Mouse (Mus musculus) thymus, adult 2 months (tissue): Measurements from ENCODE around the gene Rpap2. TPM values are rescaled to one million over a fixed set of nuclear protein-coding genes. Genes with fewer than 3 reads are reported as not detected.
A peak's percentile ranks its signal among the peaks of the same experiment; 100 is the strongest.

ENCODE experiments used
- DNase-seq: peaks from one replicate; pipeline ENCODE4 v3.0.0; 2021
- H3K27ac ChIP-seq: fragments of 200-500 bp; 2 replicates; pipeline ENCODE4 v1.5.1; 2012; ENCODE audit warnings: low read length, control low read depth; ENCODE audit not compliant: control insufficient read depth, insufficient read depth
- H3K27me3 ChIP-seq: fragments of 200-500 bp; 2 replicates; pipeline ENCODE4 v1.6.1; 2012; ENCODE audit warnings: mild to moderate bottlenecking, low read length, moderate library complexity, mixed read lengths; ENCODE audit not compliant: control insufficient read depth, insufficient read depth
- H3K36me3 ChIP-seq: fragments of 200-500 bp; 2 replicates; pipeline ENCODE4 v1.6.1; 2012; ENCODE audit warnings: mild to moderate bottlenecking, low read length, moderate library complexity; ENCODE audit not compliant: control insufficient read depth, insufficient read depth
- H3K4me1 ChIP-seq: fragments of 200-500 bp; replicated peaks from 2 replicates; pipeline ENCODE4 v1.6.1; 2012; ENCODE audit warnings: low read length; ENCODE audit not compliant: control insufficient read depth, insufficient read depth
- H3K4me3 ChIP-seq: fragments of 200-500 bp; 2 replicates; pipeline ENCODE4 v1.5.1; 2012; ENCODE audit warnings: mild to moderate bottlenecking, low read length, control low read depth, moderate library complexity; ENCODE audit not compliant: control insufficient read depth, insufficient read depth
- CTCF ChIP-seq: fragments of 200-500 bp; IDR thresholded peaks from 2 replicates; pipeline ENCODE4 v1.5.1; 2012; ENCODE audit warnings: mild to moderate bottlenecking, control low read depth, low read length, moderate library complexity, borderline replicate concordance; ENCODE audit not compliant: control insufficient read depth, poor library complexity, insufficient read depth; ENCODE audit errors: extremely low read depth
- POLR2A ChIP-seq: fragments of 200-500 bp; IDR thresholded peaks from 2 replicates; pipeline ENCODE4 v1.6.1; 2012; ENCODE audit warnings: mild to moderate bottlenecking, low read length, control low read depth, moderate library complexity; ENCODE audit not compliant: control insufficient read depth, poor library complexity, insufficient read depth; ENCODE audit errors: extremely low read depth
- WGBS: fragments of 180-500 bp; shearing (Covaris S2); methylation state at CpG from one replicate; pipeline ENCODE4 v1.1.7; 2018; 5-methylcytosine and 5-hydroxymethylcytosine counted together
- polyA plus RNA-seq: library from polyadenylated mRNA; depleted of rRNA; stranded (reverse); fragments of >200 nt; gene quantifications from 2 replicates; pipeline ENCODE4 v1.2.3, GENCODE M21; 2012; rRNA removed

The Rpap2 gene
- polyA plus RNA-seq: 4.0 and 4.7 TPM in 2 replicates

GRCm38 (mm10) chr5:107597301-107598077 is at the start of gene Rpap2, which contains the start of gene Glmn:
Gene Rpap2, plus strand, starts transcription at chr5:107597373.
Gene Glmn, minus strand, starts transcription at chr5:107597888.
- Histone ChIP-seq H3K36me3 (peaks cover 7% of the 10 kb centered on the region; the same call in 1 of the 2 replicates), H3K4me3 (peak within 1 kb of the TSS; percentile 89), H3K27me3 (no peaks in the 10 kb centered on the region), H3K27ac (peak within 1 kb of the TSS; percentile 53), H3K4me1 (0 out of 2 replicates have a peak, but pooled peaks cover 2% of the 10 kb centered on the region)
- WGBS: under 1% methylated on average over 50 of the region's 64 CpGs
- DNase-seq: peak; percentile 87
- peak; percentile 86 for TF ChIP-seq POLR2A
- 0 out of 2 replicates have a peak, but pooled peaks have one; percentile 27 for TF ChIP-seq CTCF

- TF ChIP-seq CTCF (no peak), POLR2A (no peak)
- Histone ChIP-seq H3K27ac (no peak overlapping the region), H3K4me3 (no peak overlapping the region), H3K4me1 (no peaks in the 10 kb centered on the region), H3K27me3 (no peaks in the 10 kb centered on the region), H3K36me3 (0 out of 2 replicates have a peak, but pooled peaks cover 3% of the 10 kb centered on the region)
- WGBS: 92% methylated on average over 3 of the region's 3 CpGs
- DNase-seq: no peak
These were observed 49.2 kb upstream of the Rpap2 start for GRCm38 (mm10) chr5:107547955-107548354.

GRCm38 (mm10) chr5:107548444-107548843 is 48.7 kb upstream of the Rpap2 start:
- Histone ChIP-seq H3K36me3 (0 out of 2 replicates have a peak, but pooled peaks cover 3% of the 10 kb centered on the region), H3K4me3 (no peak overlapping the region), H3K27me3 (no peaks in the 10 kb centered on the region), H3K4me1 (no peaks in the 10 kb centered on the region), H3K27ac (no peak overlapping the region)
- WGBS: 85% methylated on average over 3 of the region's 3 CpGs
- TF ChIP-seq CTCF (no peak), POLR2A (no peak)
- no peak for DNase-seq

GRCm38 (mm10) chr5:107554336-107554735 is 42.8 kb upstream of the Rpap2 start:
- H3K36me3 ChIP-seq: no peaks in the 10 kb centered on the region
- TF ChIP-seq POLR2A (no peak), CTCF (no peak)
- 91% methylated on average over 5 of the region's 5 CpGs for WGBS
- H3K4me3 ChIP-seq: no peak overlapping the region
- H3K27ac ChIP-seq: no peak overlapping the region
- no peaks in the 10 kb centered on the region for H3K27me3 ChIP-seq
- no peaks in the 10 kb centered on the region for H3K4me1 ChIP-seq
- no peak for DNase-seq

GRCm38 (mm10) chr5:107556969-107557368 is 40.2 kb upstream of the Rpap2 start:
- WGBS: 97% methylated on average over 3 of the region's 3 CpGs
- H3K4me3 ChIP-seq: no peak overlapping the region
- TF ChIP-seq POLR2A: no peak
- no peak for TF ChIP-seq CTCF
- no peaks in the 10 kb centered on the region for H3K27me3 ChIP-seq
- DNase-seq: no peak
- no peaks in the 10 kb centered on the region for H3K4me1 ChIP-seq
- H3K36me3 ChIP-seq: peaks cover 7% of the 10 kb centered on the region
- H3K27ac ChIP-seq: no peak overlapping the region

- no peaks in the 10 kb centered on the region for H3K4me1 ChIP-seq
- TF ChIP-seq POLR2A (no peak), CTCF (no peak)
- peaks cover 15% of the 10 kb centered on the region for H3K36me3 ChIP-seq
- no peaks in the 10 kb centered on the region for H3K27me3 ChIP-seq
- 99% methylated on average over 9 of the region's 9 CpGs for WGBS
- H3K27ac ChIP-seq: no peak overlapping the region
- H3K4me3 ChIP-seq: no peak overlapping the region
- DNase-seq: no peak
These were observed 28.0 kb upstream of the Rpap2 start for GRCm38 (mm10) chr5:107569148-107569547.

- no peak overlapping the region for H3K27ac ChIP-seq
- H3K27me3 ChIP-seq: no peaks in the 10 kb centered on the region
- peaks cover 11% of the 10 kb centered on the region for H3K36me3 ChIP-seq
- 0 out of 2 replicates have a peak, but pooled peaks cover 2% of the 10 kb centered on the region for H3K4me1 ChIP-seq
- DNase-seq: no peak
- 2% methylated on average over 4 of the region's 4 CpGs for WGBS
- H3K4me3 ChIP-seq: no peak overlapping the region
- TF ChIP-seq POLR2A (no peak), CTCF (no peak)
These were observed 1.2 kb downstream of the Rpap2 start for GRCm38 (mm10) chr5:107598380-107598779.
